Mouse (Mus musculus) C2C12 (cell line): ENCODE results near the gene Gm19402. TPM values are rescaled to one million over a fixed set of nuclear protein-coding genes. Genes with fewer than 3 reads are reported as not detected.

ENCODE experiments used
- H3K27me3 ChIP-seq: one replicate; pipeline ENCODE4 v1.6.1; 2011; ENCODE audit not compliant: control insufficient read depth, insufficient read depth, insufficient read length
- H3K36me3 ChIP-seq: one replicate; pipeline ENCODE4 v1.6.1; 2011; ENCODE audit not compliant: control insufficient read depth, insufficient read depth
- H3K4me3 ChIP-seq: one replicate; pipeline ENCODE4 v1.5.1; 2011; ENCODE audit warnings: mild to moderate bottlenecking, control low read depth; ENCODE audit not compliant: poor library complexity, insufficient read depth, severe bottlenecking
- H3K79me2 ChIP-seq: one replicate; pipeline ENCODE4 v1.6.1; 2011; ENCODE audit not compliant: control insufficient read depth, insufficient read depth
- H3K79me3 ChIP-seq: one replicate; pipeline ENCODE4 v1.6.1; 2011; ENCODE audit warnings: low read depth, control low read depth
- H3ac ChIP-seq: one replicate; pipeline ENCODE3; 2011; ENCODE audit warnings: low read depth; ENCODE audit not compliant: control insufficient read depth, insufficient read length
- CEBPB ChIP-seq: IDR thresholded peaks from one replicate; pipeline ENCODE4 v1.6.1; 2011; ENCODE audit warnings: low read depth, mild to moderate bottlenecking, control low read depth, moderate library complexity
- CTCF ChIP-seq: IDR thresholded peaks from one replicate; pipeline ENCODE4 v1.5.1; 2011; ENCODE audit not compliant: control insufficient read depth, insufficient read depth, insufficient read length
- FOSL1 ChIP-seq: IDR thresholded peaks from one replicate; pipeline ENCODE4 v1.8.0; 2011; ENCODE audit warnings: mild to moderate bottlenecking, low read length; ENCODE audit not compliant: poor library complexity, insufficient read depth, severe bottlenecking
- MAX ChIP-seq: IDR thresholded peaks from one replicate; pipeline ENCODE4 v1.6.1; 2011; ENCODE audit warnings: mild to moderate bottlenecking, control low read depth
- MYOD1 ChIP-seq: IDR thresholded peaks from one replicate; pipeline ENCODE4 v1.6.1; 2011; ENCODE audit warnings: low read depth; ENCODE audit not compliant: control insufficient read depth, insufficient read length
- MYOG ChIP-seq: IDR thresholded peaks from one replicate; pipeline ENCODE4 v1.6.1; 2011; ENCODE audit not compliant: control insufficient read depth, insufficient read length; ENCODE audit errors: extremely low read depth
- USF1 ChIP-seq: IDR thresholded peaks from one replicate; pipeline ENCODE4 v1.6.1; 2011; ENCODE audit warnings: low read depth, mild to moderate bottlenecking, control low read depth, moderate library complexity
- microRNA-seq: library from miRNA; unstranded; fragments of <30 nt; microRNA quantifications from one replicate; pipeline ENCODE4, GENCODE M21; 2019; ENCODE audit warnings: borderline microRNAs expressed
- polyA plus RNA-seq: library from polyadenylated mRNA; unstranded; fragments of >200 nt; fragmentation: generic; extraction: Trizol; gene quantifications from one replicate; pipeline ENCODE4 v1.2.1, GENCODE M21; 2012; ENCODE audit warnings: missing spikeins

Gene Gm19402
- polyA plus RNA-seq, 1 experiment = not detected

DNA sequence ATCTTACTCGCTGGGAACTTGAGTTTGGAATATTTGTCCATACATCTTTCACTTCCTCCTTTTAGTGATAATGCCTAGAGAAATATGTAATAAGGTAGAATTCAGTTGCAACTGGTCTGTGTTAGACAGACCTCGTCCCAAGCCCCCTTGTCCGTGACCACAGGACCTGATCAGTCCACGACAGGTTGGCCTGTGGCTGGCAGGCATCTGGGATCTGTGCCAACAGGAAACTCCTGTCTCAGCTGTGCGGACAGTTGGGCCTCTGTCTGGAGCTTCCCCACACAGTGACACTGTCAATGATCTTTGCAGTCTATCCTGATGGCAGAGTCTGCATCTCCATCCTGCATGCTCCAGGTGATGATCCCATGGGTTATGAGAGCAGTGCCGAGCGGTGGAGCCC is 47.4 kb downstream of the Gm19402 start:
- Histone ChIP-seq H3ac (no peak overlapping the region), H3K36me3 (peaks cover 78% of the 10 kb centered on the region), H3K79me2 (peaks cover 28% of the 10 kb centered on the region), H3K27me3 (no peaks in the 10 kb centered on the region), H3K79me3 (peaks cover 16% of the 10 kb centered on the region), H3K4me3 (no peak overlapping the region)
- TF ChIP-seq CEBPB = no peak
- TF ChIP-seq MYOD1 = no peak
- TF ChIP-seq FOSL1 = no peak
- no peak for TF ChIP-seq MAX
- TF ChIP-seq USF1 = no peak
- no peak for TF ChIP-seq MYOG
- no peak for TF ChIP-seq CTCF

Small RNA genes within 50 kb of the gene (microRNA-seq; reads per million reads assigned to microRNA genes)
- 11.4 reads per million, percentile 61 among the genes with 10 or more reads in this experiment for gene Mir1930

Other genes with a start within 250 kb of the Gm19402 start
- 45.2 TPM for gene Fam207a, start 175.0 kb downstream of the Gm19402 start, polyA plus RNA-seq
- 0.47 TPM for gene Itgb2, start 160.5 kb downstream of the Gm19402 start, polyA plus RNA-seq
- gene Pttg1ip, start 109.0 kb downstream of the Gm19402 start, polyA plus RNA-seq = 96.1 TPM
- gene Sumo3, start 84.7 kb downstream of the Gm19402 start, polyA plus RNA-seq = 152 TPM
- gene Gm49325, start 84.6 kb downstream of the Gm19402 start, polyA plus RNA-seq = 5.1 TPM
- gene Ube2g2, start 68.5 kb downstream of the Gm19402 start, polyA plus RNA-seq = 85.5 TPM
- not detected for gene Tspear, start 4.2 kb downstream of the Gm19402 start, polyA plus RNA-seq
- not detected for gene Gm9508, start 6.5 kb upstream of the Gm19402 start, polyA plus RNA-seq
- not detected for gene Gm10272, start 15.9 kb upstream of the Gm19402 start, polyA plus RNA-seq
- not detected for gene Gm10024, start 20.7 kb upstream of the Gm19402 start, polyA plus RNA-seq
- gene Gm10142, start 25.1 kb upstream of the Gm19402 start, polyA plus RNA-seq = not detected
- not detected for gene Krtap12-1, start 29.8 kb upstream of the Gm19402 start, polyA plus RNA-seq
- gene Gm10100, start 35.7 kb upstream of the Gm19402 start, polyA plus RNA-seq = not detected
- gene Gm18596, start 51.9 kb upstream of the Gm19402 start, polyA plus RNA-seq = not detected
- not detected for gene Gm9736, start 60.6 kb upstream of the Gm19402 start, polyA plus RNA-seq
- not detected for gene Gm3233, start 68.9 kb upstream of the Gm19402 start, polyA plus RNA-seq
- gene Gm3238, start 80.6 kb upstream of the Gm19402 start, polyA plus RNA-seq = not detected
- gene Gm7138, start 86.2 kb upstream of the Gm19402 start, polyA plus RNA-seq = not detected
- not detected for gene Gm3250, start 91.8 kb upstream of the Gm19402 start, polyA plus RNA-seq
- not detected for gene Gm7137, start 97.4 kb upstream of the Gm19402 start, polyA plus RNA-seq
- not detected for gene Gm9639, start 104.3 kb upstream of the Gm19402 start, polyA plus RNA-seq
- gene Gm19668, start 108.4 kb upstream of the Gm19402 start, polyA plus RNA-seq = not detected
- not detected for gene Gm9507, start 121.1 kb upstream of the Gm19402 start, polyA plus RNA-seq
- gene Gm2696, start 123.9 kb upstream of the Gm19402 start, polyA plus RNA-seq = not detected
- not detected for gene Krtap10-4, start 136.3 kb upstream of the Gm19402 start, polyA plus RNA-seq
- gene Krtap10-10, start 145.2 kb upstream of the Gm19402 start, polyA plus RNA-seq = not detected
- not detected for gene Gm36176, start 156.0 kb upstream of the Gm19402 start, polyA plus RNA-seq
- gene Gm10318, start 162.1 kb upstream of the Gm19402 start, polyA plus RNA-seq = not detected
- gene Gm3285, start 171.2 kb upstream of the Gm19402 start, polyA plus RNA-seq = not detected
- 0.01 TPM for gene Lrrc3, start 211.8 kb upstream of the Gm19402 start, polyA plus RNA-seq